Mouse (Mus musculus): ENCODE measurements around the gene Arhgef26.
A peak's percentile ranks its signal among the peaks of the same experiment; 100 is the strongest.

The Arhgef26 gene

DNA sequence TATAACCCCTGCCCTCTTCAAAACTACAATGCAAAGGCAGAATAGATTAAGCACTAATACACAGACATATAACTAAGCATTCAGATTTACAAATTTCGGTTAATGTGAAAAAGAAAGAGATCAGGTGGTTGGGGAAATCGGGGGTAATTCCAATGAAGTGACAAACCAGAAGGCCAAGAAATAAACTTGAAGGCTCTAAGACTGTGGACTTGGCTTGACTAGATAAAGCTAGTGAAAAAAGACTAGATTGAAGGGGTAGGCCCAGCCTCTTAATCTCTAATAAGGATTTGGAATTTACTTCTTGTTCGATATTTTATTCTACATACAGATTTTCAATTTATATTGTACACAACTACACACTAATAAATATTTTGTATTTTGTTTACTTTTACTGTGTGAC lies at the start of gene Arhgef26:
Gene Arhgef26 (plus strand): TSS at position 301 of the 400 bp plus-strand sequence.
- DNase-seq: no peak

DNA sequence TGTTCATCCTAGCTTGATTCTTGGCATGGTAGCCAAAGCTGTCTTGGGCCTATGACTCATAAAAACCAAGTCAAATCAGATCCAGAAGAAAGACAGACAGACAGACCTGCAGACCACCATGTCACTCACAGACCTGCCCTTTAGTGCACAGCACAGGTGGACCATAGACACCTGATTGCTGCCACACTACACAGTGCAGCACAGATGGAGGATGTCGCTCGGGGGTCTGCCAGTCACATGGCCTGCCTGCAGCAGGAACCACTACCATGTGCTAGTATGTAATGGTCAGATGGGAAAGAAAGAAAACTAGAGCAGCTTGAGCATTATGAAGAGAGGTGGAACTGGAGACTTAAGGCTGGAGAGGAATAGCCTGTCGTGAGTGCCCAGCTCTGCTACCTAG lies 27.7 kb upstream of the Arhgef26 start:
- no peak for DNase-seq

DNA sequence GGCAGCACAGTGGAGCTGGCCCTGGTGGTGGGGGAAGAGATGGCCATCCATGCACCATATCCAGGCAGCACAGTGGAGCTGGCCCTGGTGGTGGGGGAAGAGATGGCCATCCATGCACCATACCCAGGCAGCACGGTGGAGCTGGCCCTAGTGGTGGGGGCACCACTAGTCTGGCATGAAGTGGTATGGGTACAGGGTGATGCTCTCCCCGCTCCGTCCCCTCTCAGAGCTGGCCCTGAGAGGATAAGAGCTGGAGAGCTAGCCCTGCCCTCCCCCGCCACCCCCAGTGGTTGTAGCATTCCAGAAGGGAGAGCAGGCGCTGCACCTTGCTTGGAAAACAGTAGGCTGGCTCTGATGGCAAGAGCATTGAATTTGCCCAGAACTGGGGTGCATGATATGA lies 26.9 kb upstream of the Arhgef26 start:
- no peak for DNase-seq

DNA sequence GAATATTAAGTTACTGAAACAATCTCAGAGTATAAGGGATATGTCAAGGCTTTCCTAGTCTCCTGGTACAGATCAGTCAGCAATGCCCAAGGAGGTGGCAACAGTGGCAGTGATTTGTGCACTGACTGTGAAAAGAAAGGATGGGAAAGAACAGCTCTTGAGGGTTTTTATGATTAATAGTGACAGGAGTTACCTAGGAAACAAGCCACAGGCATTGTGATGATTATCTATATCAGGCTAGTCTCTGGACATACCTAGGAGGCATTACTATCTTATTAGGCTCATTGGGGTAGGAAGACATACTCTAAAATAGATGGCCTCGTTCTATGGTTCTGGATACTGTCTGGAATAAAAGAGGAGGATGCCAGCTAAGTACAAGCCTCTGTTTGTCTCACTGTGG lies 13.4 kb upstream of the Arhgef26 start:
- DNase-seq: no peak

DNA sequence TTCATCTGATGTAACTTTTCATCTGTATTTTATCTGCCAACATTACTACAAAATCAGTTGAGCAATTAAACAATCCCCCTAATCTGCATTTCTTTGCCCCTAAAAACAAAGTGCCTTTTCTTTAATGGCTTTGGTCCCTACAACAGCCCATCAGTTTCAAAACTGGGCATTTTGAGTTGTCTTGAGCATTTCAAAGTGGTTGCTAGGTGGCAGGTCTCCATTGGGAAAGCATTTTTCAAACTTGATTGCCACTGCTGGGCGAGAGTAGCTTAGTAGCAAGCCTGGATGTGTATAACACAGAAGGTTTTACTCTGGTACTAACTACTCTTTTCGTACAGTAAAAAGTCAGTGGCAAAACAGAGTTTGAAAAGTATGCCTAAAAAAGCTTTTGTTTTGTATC lies 10.2 kb upstream of the Arhgef26 start:
- no peak for DNase-seq

DNA sequence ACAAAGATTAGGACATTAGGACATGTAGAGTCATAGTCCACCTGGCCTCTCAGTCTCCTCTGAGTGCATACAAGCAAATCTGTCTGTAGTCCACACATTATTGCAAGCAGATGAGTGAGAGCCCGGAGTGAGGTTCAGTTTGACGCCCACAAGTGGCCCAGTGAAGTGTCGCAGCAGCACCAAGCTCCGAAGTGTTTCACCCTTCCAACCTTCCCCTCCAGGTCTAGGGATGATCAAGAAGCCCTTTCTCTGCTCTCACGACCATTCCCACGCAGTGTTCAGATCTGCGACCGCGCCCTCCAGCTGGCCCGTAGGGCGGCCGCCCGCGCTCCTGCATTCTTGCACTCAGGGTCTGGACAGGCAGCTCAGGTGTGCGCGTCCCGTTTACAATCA lies 313 bp downstream of the Arhgef26 start:
- DNase-seq: no peak

DNA sequence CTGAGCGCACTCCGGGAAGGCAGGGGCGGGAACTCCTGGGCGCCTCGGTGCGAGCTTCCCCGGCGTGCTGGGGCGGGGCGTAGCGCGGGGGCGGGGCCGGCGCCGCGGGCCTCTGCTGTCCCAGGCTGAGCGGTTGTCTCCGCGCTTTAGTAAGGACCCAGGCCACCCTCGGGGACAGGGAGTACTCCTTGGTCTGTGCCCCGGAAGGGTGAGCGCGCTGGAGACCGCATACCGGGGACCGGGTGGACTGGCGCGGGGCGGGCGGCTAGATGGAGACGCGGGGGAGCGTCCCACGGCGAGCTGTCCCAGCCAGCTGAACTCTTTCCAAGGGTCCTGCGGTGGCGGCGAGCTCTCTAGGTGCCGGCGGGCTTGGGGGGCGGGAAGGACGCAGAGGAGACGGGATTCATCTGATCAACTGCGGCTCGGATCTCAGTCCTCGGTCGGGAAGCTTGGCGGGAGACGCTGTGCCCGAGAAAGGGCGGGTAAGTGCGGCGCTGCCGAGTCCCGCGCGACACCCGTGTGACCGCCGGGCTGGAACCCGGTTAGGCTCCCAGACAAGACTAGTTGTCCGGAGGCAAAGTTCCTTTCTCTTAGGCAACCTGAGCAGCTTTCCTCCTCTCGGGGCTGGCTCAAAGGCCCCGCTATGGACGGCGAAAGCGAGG lies 841 bp downstream of the Arhgef26 start:
- DNase-seq: peak; percentile 81 to 88

DNA sequence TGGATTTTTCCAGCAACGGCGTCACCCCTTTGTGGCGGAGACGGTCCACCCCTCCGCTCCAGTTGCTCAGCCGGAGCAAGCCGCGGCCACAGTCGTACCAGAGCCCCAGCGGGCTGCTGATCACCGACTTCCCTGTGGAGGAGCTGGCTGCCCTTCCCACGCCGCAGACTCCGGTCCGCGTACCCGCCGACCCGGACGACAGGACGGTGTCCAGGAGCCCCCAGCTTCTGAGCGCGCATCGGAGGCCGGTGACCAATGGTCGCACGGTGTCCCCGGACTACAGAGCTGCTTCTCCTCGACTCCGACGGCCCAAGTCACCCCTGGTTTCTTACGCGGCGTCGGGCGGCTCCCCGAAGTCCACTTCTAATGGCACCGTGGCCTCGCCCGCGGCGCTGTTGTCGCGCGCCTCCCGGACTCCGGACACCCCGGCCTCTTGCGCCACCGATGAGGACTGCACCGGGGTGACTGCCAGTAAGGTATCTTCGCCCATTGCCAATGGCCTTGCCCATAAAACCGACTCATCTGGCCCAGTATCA lies 1.4 kb downstream of the Arhgef26 start:
- peak; percentile 65 to 75 for DNase-seq

DNA sequence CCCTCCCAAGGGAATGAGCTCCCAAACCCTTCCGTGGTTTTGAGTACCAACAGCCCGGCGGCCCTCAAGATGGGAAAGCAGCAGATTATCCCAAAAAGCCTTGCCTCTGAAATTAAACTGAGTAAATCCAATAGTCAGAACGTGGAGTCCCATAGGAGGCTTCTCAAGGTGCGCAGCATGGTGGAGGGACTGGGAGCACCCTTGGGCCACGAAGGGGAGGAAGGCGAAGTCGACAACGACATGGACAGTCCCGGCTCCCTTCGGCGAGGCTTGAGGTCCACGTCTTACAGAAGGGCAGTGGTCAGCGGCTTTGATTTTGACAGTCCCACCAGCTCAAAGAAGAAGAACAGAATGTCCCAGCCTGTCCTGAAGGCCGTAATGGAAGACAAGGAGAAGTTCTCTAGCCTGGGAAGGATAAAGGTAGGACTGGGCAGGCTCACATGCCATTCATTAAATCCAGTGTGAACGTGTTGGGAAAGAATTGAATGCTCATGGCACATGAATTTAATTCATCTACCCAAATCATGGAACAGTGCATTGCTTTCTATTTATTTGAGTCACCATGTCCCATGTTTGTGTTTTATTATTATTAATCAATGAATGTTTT lies 2.1 kb downstream of the Arhgef26 start:
- DNase-seq: peak in 1 of 2 experiments; percentile 26

DNA sequence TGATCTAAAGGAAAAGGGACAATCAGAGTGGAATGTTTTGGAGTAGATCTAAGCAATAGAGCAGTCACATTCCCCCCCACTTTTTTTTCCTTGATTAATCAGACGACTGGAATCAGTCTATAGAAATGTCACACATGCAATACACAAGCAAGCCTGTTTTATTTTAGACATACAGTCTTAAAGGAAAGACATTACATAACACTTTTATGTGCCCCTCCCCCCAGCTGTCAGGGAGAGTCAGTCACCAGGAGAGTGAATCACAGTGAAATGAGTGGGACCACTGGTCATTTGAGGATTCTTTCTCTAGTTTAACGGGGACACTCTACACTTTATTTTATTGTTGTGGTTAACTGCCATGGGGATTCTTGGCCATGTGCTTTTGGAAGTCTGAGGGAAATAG lies 2.7 kb downstream of the Arhgef26 start:
- DNase-seq: no peak

DNA sequence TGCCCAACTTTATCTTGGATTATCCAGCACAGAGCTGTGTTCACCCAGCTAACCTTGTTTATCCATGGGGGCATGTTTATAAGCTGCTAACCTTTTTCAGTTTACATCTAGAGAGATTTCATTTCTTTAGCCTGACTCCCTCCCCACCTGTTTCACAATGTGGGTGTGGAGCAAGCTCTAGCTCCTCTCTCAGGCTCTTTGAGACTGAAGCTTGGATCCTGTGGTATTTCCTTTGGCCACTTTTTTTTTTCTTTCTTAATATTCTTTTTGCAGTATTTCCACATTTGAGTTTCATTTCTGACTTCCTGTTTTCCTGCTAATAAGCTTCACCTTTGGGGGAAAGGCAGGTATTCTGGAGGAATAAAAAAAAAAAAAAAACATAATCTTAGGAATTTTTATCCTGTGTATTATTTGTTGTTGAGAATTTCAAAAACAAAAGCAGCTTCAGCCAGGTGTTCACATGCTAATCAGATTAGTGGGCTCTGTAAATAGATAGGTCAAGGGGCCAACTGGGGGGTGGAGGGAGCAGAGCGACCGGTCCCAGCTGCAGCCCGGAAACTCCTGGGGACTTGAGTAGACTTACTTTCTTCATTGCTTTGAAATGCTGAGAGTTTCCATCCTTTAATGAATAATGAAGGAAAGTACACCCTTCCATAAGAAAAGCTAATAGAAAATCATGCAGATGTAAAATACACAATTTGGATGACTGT lies 3.5 kb downstream of the Arhgef26 start:
- DNase-seq: no peak

DNA sequence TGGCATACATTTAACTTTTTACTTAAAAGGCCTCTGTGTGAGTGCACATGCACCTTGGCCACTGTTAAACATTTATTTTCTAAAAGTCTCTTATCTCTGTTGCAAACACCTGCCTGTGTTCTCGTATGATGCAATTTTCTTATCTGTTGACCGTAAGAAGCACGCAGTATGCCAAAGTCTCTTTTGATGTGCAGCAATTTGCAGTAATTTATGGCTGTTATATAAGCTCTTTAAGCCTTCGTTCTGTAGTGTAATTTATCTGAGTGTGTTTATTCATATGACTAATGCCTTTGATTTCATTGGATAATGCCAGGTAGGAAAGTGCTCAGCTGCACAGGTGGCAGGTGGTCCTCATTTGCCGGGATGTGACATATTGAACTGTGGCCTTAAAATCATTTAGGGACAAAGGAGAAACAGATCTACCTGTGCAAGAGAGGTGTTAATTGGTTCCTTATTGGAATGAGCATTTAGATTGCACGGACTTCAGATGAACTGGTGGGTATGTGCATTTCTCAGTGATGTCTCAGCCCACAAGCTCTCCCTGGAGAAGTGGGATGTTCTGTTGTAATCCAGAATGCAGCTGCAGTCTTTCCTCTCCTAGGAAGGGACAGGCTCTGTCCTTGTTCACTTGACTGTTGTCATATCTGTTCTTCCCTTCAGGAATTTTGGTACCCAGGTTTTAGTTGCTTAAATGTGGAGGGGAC lies 10.5 kb downstream of the Arhgef26 start:
- DNase-seq: no peak

DNA sequence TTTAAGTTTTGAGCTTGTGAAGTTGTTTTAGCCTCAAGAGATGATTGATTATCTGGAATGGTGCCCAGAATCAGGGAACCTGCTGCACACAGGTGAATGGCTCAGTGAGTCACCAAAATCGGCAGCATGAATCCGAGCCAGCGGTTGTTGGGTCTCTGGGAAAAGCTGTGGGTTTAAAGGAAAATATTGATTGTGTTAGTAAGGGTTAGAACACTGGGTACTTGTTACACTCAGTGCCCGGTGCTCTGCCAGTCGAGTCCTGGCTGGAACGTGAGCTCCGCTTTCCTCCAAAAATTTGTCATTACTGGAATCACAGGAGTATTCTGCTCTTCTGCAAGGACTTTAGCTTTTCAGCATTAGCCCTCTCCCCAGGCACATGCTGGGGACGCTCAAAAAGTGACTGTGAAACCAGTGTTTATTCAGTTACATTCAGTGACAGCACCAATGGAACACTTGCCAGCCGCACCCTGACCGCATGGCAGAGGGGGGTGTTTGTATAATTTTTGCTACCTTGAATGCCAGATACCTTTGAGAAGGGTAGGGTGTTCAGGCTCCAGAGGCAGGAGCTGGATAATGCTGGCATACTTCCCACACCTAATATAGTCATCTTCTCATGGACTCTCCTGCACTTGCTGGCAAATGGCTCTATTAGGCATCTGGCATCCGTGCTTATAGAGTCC lies 11.2 kb downstream of the Arhgef26 start:
- peak in 1 of 2 experiments; percentile 37 for DNase-seq

DNA sequence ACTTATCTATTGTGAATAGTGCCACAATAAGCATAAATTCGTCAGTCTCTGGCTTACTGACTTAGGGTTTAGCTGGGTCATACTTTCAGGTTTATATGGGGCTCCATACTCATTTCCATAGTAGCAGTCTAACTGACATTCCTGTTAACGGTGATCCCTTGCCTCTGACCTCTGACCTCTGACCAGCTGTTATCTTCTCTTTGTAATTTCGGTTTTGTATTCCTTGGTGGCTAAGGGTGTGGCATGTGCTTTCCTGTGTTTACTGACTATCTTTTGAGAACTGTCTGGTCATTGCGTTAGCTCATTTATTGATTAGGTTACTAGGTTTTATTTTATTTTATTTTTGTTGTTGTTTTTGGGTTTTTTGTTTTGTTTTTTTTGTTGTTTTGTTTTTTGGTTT lies 13.9 kb downstream of the Arhgef26 start:
- DNase-seq: no peak

DNA sequence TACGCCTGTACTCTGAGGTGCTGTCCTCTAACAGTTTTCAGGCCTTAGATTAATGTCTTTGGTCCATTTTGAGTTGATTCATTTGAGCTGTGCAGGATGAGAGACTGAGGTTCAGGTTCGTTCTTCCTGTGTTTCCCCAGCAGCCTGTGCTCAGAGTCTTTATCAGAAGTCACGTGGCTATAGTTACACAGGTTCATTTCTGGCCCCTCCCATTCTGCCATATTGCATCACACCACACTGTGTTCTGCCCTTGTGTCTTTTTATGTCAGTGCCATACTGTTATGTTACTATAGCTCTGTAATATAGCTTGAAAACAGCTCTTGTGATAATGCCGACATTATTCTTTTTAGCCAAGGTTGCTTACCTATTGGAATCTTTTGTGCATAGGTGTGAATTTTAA lies 14.7 kb downstream of the Arhgef26 start:
- no peak for DNase-seq

DNA sequence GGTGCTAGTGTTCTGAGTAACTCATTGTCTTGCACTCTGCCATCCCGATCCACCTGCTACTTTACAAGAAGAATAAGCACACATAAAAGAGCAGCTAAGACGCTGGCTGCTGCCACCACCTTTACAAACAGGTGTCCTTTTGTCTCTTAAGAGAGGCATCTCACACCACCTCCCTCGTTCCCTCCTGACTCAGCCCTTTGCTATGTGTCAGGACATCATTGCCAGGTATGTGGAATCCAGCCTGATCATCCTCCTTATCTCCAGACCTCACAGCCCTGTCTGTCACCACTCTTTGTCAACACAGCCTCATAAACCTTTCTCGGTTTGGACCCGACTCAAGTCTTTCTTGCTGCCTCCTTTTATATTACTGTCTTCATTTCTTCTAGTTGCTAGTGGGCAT lies 29.7 kb downstream of the Arhgef26 start:
- no peak for DNase-seq

DNA sequence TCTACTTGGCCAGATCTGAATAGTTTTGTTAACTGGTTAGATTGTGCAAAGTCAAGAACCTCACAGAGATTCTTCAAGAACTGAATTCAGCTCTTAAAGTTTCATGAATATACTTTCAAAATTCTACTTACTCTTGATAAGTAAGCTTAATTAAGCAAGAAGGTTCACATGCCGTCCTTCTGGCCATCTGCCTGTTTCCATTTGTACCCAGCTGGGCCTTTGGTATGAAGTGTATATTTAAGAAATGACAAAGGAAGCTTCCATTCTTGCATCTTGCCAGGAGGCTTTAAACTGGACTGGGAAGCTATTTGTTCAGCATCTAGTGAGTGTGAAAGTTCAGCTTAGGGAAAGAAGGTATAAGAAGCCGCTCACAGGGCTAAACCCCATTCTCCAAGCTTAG lies 34.7 kb downstream of the Arhgef26 start:
- DNase-seq: peak; percentile 21 to 61

DNA sequence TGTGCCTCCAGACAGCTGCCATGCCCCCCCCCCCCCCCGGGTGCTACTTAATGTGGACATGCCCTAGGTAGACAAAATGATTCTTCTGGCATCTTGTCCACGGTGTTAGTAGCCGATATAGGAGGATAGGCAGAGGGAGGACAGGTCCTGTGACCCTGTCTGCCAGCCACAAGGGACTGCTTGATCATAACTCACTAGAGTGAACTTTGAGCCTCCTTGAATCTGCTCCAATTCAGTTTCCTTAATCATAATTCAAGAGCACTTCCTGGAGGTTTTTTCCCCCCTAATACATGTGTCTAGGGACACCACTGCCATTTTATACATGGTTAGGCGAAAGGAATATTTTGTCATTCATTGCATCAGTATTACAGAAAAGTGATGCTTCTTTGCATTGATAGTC lies 36.2 kb downstream of the Arhgef26 start:
- no peak for DNase-seq

DNA sequence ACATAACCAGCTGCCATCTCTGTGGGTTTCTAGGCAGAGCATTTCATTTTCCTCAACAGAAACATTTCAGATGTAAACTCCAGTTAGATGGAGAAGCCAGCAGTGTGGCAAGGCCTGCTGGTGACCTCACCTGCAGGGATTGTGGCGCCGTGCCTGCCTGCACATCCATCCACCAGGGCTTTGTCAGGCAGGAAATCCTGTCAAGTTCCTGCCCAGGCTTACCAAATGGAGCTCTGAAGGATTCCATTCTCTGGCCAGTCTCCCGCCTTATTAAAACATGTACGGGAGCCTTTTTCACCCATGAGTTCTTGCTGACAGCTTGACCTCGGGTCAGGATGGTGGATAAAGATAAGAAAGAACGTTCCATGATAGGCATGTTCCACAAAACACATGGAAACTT lies 36.7 kb downstream of the Arhgef26 start:
- peak; percentile 65 to 81 for DNase-seq

DNA sequence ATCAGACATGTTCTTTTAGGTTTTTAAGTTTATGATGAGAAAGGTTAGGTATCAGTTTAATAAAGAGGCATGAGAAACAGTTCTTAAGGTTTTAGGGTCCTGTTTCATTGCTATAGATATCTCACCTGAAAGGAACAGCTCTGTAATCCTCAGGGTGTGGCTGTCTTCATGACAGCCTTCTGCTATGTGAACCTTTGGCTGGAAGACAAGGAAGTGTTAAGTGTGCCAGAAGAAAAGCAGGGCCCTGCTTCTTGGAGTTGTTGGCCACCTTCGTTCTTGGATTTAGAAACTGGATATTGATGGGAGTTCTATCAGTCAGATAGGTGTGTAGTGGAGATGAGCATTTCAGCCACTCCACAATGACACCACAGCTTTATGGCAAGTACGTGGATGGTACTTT lies 38.6 kb downstream of the Arhgef26 start:
- no peak for DNase-seq

DNA sequence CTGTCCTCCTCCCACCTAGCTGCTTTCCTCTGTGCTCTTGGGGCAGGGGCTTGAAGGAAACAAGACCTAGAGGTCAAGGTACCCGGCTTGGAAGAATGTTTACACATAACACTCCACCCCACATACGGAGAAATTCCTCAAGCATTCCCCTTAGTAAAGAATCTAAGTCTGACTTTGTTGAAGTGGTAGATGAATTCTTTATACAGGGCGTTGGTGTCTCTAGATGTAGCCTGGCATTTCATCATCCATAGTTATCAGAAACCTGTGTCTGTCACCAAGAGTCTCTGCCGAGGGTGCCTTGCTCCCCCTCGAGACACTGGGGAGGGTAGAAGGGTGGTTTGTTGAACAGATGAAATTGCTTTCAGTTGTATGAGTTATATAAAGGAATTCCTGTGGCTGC lies 41.8 kb downstream of the Arhgef26 start:
- DNase-seq: peak in 1 of 2 experiments; percentile 52

DNA sequence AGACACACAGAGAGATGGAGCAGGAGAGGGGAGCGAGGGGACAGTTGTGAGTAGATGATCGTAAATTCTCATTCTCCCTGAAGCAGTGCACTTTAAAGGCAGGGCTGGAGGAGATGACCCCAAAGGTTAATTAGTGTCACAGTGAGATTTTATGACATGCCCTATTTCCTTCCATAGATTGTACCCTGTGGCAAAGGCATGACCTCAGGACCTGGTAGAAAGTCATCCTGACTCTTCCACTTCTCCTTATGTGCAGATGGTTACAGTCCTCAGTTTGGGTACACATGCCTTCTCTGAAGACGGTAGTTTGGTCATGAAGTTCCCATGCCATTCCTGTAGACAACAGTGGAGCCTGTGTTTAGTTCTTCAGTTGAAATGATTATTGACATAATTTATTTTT lies 42.3 kb downstream of the Arhgef26 start:
- DNase-seq: no peak

DNA sequence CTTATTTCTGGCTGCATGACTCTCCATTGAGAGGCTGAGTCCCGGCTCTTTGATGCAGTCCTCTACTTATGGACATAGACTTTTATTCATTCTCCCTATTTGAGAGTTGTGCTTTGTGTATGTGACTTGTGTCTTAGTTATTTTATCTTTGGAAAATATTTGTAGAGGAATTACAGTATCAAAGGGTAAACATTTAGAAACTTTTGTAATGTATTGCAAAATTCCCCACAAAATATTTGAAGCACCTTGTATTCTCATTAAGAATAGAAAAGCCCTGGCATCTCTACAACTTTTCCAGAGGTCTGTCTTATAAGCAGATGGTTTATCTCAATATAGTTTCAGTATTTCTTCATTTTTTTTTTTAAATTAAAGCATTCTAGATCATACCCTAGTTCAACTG lies 44.7 kb downstream of the Arhgef26 start:
- DNase-seq: no peak

Data from lung, postnatal 4 days (tissue).